Mouse (Mus musculus): ENCODE data around the gene Uhrf1bp1l. TPM values are rescaled to one million over a fixed set of nuclear protein-coding genes. Genes with fewer than 3 reads are reported as not detected.
"Not testable (repeated sequence)": the region's sequence is repeated elsewhere in the genome, so short reads cannot be mapped to it uniquely, and the experiment has no call there.

Uhrf1bp1l gene
- 32.4 and 39.2 TPM in 2 replicates for polyA plus RNA-seq (2014; fragmentation: Nextera tagmentation; extraction: Ambion mirVana)

DNA sequence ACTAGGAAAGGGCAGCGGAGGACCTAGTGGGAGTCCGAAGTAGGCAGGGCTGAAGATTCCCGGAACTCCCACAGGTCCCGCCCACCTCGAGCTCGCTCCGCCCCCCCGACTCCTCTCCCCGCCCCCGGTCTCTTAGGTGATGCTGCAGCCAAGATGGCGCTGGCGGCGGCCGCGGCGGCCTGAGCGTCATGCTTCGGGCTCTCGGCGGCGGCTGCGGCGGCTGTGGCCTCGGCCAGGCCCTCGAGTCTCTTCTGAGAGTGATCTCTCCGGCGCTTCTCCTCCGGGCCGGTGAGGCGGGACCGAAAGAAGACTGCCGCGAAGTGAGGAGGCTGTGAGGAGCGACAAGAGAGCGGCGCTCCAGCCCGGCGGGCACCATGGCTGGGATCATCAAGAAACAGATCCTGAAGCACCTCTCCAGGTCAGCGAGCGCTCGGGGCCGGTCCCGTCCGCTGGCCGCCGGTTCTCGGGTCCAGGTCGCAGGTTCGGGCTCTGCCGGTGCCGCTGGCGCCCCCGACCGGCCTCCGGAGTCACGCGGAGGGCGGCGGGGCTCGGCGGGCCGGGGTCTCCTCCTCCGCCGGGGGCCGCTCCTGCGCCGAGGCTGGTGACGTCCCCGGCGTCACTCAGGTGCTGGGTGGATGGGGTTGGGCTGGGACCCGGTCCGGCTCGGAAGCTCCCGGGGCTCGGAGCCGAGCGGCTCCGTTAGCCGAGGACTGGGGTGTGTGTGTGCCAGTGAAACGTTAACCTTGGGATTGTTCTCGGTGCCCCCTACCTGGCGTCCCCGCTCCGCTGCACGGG is at the start of gene Uhrf1bp1l:
TSS of gene Uhrf1bp1l (plus strand) at position 121 of the 795 bp plus-strand sequence.
- peak within 1 kb of the TSS; percentile 86 for H3K4me3 ChIP-seq (ENCODE audit: low read depth, low read length)
- no peaks in the 10 kb centered on the region for H3K9me3 ChIP-seq (ENCODE audit: control insufficient read depth, low read length)
- peak within 1 kb of the TSS; percentile 88 for H3K27ac ChIP-seq (ENCODE audit: low read depth, low read length)
- peak within 1 kb of the TSS; percentile 95 for H3K9ac ChIP-seq (ENCODE audit: low read length)
- H3K27me3 ChIP-seq (ENCODE audit: control insufficient read depth, insufficient read depth, low read length): no peaks in the 10 kb centered on the region
- H3K4me1 ChIP-seq (replicated peaks; ENCODE audit: control insufficient read depth, insufficient read depth, low read length): no peaks in the 10 kb centered on the region
- H3K4me2 ChIP-seq (ENCODE audit: low read depth, low read length, severe bottlenecking): peak within 1 kb of the TSS; percentile 65
- DNase-seq (ENCODE audit: low spot score) (peak; percentile 97), ATAC-seq (replicated peaks; ENCODE audit: low FRiP score) (peak; percentile 97)
- under 1% methylated on average over 78 of the region's 85 CpGs for WGBS
- H3K36me3 ChIP-seq (ENCODE audit: control insufficient read depth, insufficient read depth, low read length): no peaks in the 10 kb centered on the region

DNA sequence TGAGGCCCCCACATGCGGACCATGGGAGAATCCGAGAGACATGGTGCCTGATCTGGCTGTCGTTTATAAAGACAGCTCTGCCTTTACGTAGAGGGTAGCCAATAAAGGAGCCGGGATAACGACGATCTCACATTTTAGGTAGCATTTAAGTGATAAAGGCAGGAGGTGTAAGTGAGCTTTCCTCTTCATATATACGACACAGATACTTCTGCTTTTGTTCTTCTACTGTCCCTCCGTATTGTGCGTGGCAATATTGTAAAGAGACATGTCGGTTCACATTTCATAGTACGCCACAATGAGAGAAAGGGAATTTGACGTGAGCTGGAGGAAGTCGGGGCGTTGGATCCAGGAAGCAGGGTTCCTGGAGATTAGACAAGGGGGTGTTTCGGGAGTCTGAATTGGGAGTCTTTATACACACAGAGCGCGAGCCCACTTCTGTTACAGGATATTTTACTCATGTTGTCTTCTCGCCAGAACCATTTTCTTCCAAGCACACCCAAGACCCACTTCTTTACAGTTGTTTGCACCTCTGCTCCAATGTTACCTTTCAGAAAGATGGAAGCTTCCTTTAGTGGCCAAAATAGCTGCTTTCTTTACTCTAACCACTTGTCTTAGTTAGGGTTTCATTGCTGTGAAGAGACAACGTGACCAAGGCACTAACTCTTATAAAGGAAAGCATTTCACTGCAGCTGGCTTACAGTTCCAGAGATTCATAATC is 49.4 kb upstream of the Uhrf1bp1l start:
- no peak for ATAC-seq (replicated peaks; ENCODE audit: low FRiP score)
- H3K36me3 ChIP-seq (ENCODE audit: control insufficient read depth, insufficient read depth, low read length): no peaks in the 10 kb centered on the region
- H3K9ac ChIP-seq (ENCODE audit: low read length): no peak overlapping the region
- H3K27ac ChIP-seq (ENCODE audit: low read depth, low read length): no peak overlapping the region
- H3K4me3 ChIP-seq (ENCODE audit: low read depth, low read length): no peak overlapping the region
- no peak for DNase-seq (ENCODE audit: low spot score)
- H3K27me3 ChIP-seq (ENCODE audit: control insufficient read depth, insufficient read depth, low read length): no peaks in the 10 kb centered on the region
- no peaks in the 10 kb centered on the region for H3K9me3 ChIP-seq (ENCODE audit: control insufficient read depth, low read length)
- 84% methylated on average over 20 of the region's 20 CpGs for WGBS
- no peak overlapping the region for H3K4me2 ChIP-seq (ENCODE audit: low read depth, low read length, severe bottlenecking)
- no peaks in the 10 kb centered on the region for H3K4me1 ChIP-seq (replicated peaks; ENCODE audit: control insufficient read depth, insufficient read depth, low read length)

DNA sequence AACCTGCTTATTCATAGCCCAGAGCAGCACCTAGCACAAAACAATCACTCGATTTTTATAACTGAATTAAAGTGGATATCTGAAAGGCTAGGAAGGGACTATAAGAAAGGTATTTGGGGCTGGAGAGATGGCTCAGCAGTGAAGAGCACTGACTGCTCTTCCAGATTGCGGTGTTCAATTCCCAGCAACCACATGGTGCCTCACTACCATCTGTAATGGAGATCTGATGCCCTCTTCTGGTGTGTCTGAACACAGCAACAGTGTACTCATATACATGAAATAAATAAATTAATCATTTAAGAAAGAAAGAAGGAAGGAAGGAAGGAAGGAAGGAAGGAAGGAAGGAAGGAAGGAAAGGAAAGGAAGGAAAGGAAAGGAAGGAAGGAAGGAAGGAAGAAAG is 48.5 kb upstream of the Uhrf1bp1l start:
- H3K36me3 ChIP-seq (ENCODE audit: control insufficient read depth, insufficient read depth, low read length); H3K4me1 ChIP-seq (replicated peaks; ENCODE audit: control insufficient read depth, insufficient read depth, low read length); H3K9ac ChIP-seq (ENCODE audit: low read length); DNase-seq (ENCODE audit: low spot score); ATAC-seq (replicated peaks; ENCODE audit: low FRiP score); H3K4me2 ChIP-seq (ENCODE audit: low read depth, low read length, severe bottlenecking); H3K27ac ChIP-seq (ENCODE audit: low read depth, low read length); H3K4me3 ChIP-seq (ENCODE audit: low read depth, low read length); H3K27me3 ChIP-seq (ENCODE audit: control insufficient read depth, insufficient read depth, low read length); H3K9me3 ChIP-seq (ENCODE audit: control insufficient read depth, low read length): not testable (repeated sequence)
- WGBS: 68% methylated on average over 2 of the region's 2 CpGs

DNA sequence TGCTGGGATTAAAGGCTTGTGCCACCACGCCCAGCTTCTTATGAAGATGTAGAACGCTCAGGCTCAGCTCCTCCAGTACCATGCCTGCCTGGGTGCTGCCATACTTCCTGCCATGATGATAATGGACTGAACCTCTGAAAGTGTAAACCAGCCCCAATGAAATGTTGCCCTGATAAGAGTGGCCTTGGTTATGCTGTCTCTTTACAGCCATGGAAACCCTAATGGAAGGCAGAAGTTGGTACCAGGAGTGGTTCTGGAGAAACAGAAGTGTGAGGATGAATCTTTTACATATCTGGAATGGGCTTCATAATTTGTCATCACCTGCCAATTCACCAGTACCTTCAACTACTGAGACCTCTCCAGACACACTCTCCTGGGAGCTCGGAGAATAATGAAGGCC is 46.8 kb upstream of the Uhrf1bp1l start:
- Histone ChIP-seq H3K27me3 (ENCODE audit: control insufficient read depth, insufficient read depth, low read length) (no peaks in the 10 kb centered on the region), H3K9ac (ENCODE audit: low read length) (no peak overlapping the region), H3K36me3 (ENCODE audit: control insufficient read depth, insufficient read depth, low read length) (no peaks in the 10 kb centered on the region), H3K4me1 (replicated peaks; ENCODE audit: control insufficient read depth, insufficient read depth, low read length) (no peaks in the 10 kb centered on the region), H3K4me3 (ENCODE audit: low read depth, low read length) (no peak overlapping the region), H3K4me2 (ENCODE audit: low read depth, low read length, severe bottlenecking) (no peak overlapping the region), H3K27ac (ENCODE audit: low read depth, low read length) (no peak overlapping the region), H3K9me3 (ENCODE audit: control insufficient read depth, low read length) (no peaks in the 10 kb centered on the region)
- no peak for DNase-seq (ENCODE audit: low spot score)
- ATAC-seq (replicated peaks; ENCODE audit: low FRiP score): no peak
- WGBS: 92% methylated on average over 3 of the region's 3 CpGs

- no peak for ATAC-seq (replicated peaks; ENCODE audit: low FRiP score)
- Histone ChIP-seq H3K9ac (ENCODE audit: low read length) (no peak overlapping the region), H3K4me1 (replicated peaks; ENCODE audit: control insufficient read depth, insufficient read depth, low read length) (no peaks in the 10 kb centered on the region), H3K4me3 (ENCODE audit: low read depth, low read length) (no peak overlapping the region), H3K27ac (ENCODE audit: low read depth, low read length) (no peak overlapping the region), H3K36me3 (ENCODE audit: control insufficient read depth, insufficient read depth, low read length) (no peaks in the 10 kb centered on the region), H3K27me3 (ENCODE audit: control insufficient read depth, insufficient read depth, low read length) (no peaks in the 10 kb centered on the region), H3K4me2 (ENCODE audit: low read depth, low read length, severe bottlenecking) (no peak overlapping the region), H3K9me3 (ENCODE audit: control insufficient read depth, low read length) (no peaks in the 10 kb centered on the region)
- no peak for DNase-seq (ENCODE audit: low spot score)
- WGBS: 52% methylated on average over 5 of the region's 5 CpGs
These were observed 41.7 kb upstream of the Uhrf1bp1l start for GRCm38 (mm10) chr10:89703042-89703441.

DNA sequence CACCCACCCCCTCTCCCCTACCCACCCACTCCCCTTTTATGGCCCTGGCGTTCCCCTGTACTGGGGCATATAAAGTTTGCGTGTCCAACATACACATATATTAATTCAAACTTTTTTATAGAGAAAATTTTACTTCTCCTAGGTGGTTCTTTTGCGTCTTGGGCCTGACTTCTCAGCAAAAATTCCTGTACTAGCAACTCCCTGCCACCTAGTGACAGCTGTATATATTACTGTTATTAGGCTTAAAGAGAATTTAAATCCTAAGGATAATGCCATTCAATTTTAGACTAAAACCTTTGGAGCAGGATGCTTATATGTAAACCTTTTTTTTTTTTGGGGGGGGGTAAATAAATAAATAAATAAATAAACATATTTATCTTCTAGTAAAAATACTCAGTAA is 37.4 kb upstream of the Uhrf1bp1l start:
- no peak for ATAC-seq (replicated peaks; ENCODE audit: low FRiP score)
- Histone ChIP-seq H3K27me3 (ENCODE audit: control insufficient read depth, insufficient read depth, low read length) (no peaks in the 10 kb centered on the region), H3K9ac (ENCODE audit: low read length) (no peak overlapping the region), H3K9me3 (ENCODE audit: control insufficient read depth, low read length) (no peaks in the 10 kb centered on the region), H3K36me3 (ENCODE audit: control insufficient read depth, insufficient read depth, low read length) (no peaks in the 10 kb centered on the region; the same call in 1 of the 2 replicates), H3K4me3 (ENCODE audit: low read depth, low read length) (no peak overlapping the region), H3K4me1 (replicated peaks; ENCODE audit: control insufficient read depth, insufficient read depth, low read length) (no peaks in the 10 kb centered on the region), H3K4me2 (ENCODE audit: low read depth, low read length, severe bottlenecking) (no peak overlapping the region), H3K27ac (ENCODE audit: low read depth, low read length) (no peak overlapping the region)
- no peak for DNase-seq (ENCODE audit: low spot score)
- 93% methylated on average over 3 of the region's 3 CpGs for WGBS

GRCm38 (mm10) chr10:89708720-89709119 is 36.1 kb upstream of the Uhrf1bp1l start:
- Histone ChIP-seq H3K36me3 (ENCODE audit: control insufficient read depth, insufficient read depth, low read length) (no peaks in the 10 kb centered on the region; the same call in 1 of the 2 replicates), H3K27ac (ENCODE audit: low read depth, low read length) (no peak overlapping the region), H3K27me3 (ENCODE audit: control insufficient read depth, insufficient read depth, low read length) (no peaks in the 10 kb centered on the region), H3K9me3 (ENCODE audit: control insufficient read depth, low read length) (no peaks in the 10 kb centered on the region), H3K4me2 (ENCODE audit: low read depth, low read length, severe bottlenecking) (no peak overlapping the region), H3K4me1 (replicated peaks; ENCODE audit: control insufficient read depth, insufficient read depth, low read length) (no peaks in the 10 kb centered on the region), H3K9ac (ENCODE audit: low read length) (no peak overlapping the region), H3K4me3 (ENCODE audit: low read depth, low read length) (no peak overlapping the region)
- ATAC-seq (replicated peaks; ENCODE audit: low FRiP score) (0 out of 2 replicates have a peak, but pooled peaks have one; percentile 49), DNase-seq (ENCODE audit: low spot score) (no peak)
- WGBS: 39% methylated on average over 10 of the region's 10 CpGs

GRCm38 (mm10) chr10:89714910-89715309 is 29.9 kb upstream of the Uhrf1bp1l start:
- ATAC-seq (replicated peaks; ENCODE audit: low FRiP score) (no peak), DNase-seq (ENCODE audit: low spot score) (no peak)
- no peak overlapping the region for H3K4me2 ChIP-seq (ENCODE audit: low read depth, low read length, severe bottlenecking)
- WGBS: 94% methylated on average over 10 of the region's 10 CpGs
- no peaks in the 10 kb centered on the region for H3K9me3 ChIP-seq (ENCODE audit: control insufficient read depth, low read length)
- no peak overlapping the region for H3K9ac ChIP-seq (ENCODE audit: low read length)
- no peak overlapping the region for H3K27ac ChIP-seq (ENCODE audit: low read depth, low read length)
- no peaks in the 10 kb centered on the region for H3K27me3 ChIP-seq (ENCODE audit: control insufficient read depth, insufficient read depth, low read length)
- H3K4me1 ChIP-seq (replicated peaks; ENCODE audit: control insufficient read depth, insufficient read depth, low read length): no peaks in the 10 kb centered on the region
- H3K36me3 ChIP-seq (ENCODE audit: control insufficient read depth, insufficient read depth, low read length): no peaks in the 10 kb centered on the region; the same call in 1 of the 2 replicates
- H3K4me3 ChIP-seq (ENCODE audit: low read depth, low read length): no peak overlapping the region
